Mouse (Mus musculus): ENCODE data around the gene Shh.

Shh gene

DNA sequence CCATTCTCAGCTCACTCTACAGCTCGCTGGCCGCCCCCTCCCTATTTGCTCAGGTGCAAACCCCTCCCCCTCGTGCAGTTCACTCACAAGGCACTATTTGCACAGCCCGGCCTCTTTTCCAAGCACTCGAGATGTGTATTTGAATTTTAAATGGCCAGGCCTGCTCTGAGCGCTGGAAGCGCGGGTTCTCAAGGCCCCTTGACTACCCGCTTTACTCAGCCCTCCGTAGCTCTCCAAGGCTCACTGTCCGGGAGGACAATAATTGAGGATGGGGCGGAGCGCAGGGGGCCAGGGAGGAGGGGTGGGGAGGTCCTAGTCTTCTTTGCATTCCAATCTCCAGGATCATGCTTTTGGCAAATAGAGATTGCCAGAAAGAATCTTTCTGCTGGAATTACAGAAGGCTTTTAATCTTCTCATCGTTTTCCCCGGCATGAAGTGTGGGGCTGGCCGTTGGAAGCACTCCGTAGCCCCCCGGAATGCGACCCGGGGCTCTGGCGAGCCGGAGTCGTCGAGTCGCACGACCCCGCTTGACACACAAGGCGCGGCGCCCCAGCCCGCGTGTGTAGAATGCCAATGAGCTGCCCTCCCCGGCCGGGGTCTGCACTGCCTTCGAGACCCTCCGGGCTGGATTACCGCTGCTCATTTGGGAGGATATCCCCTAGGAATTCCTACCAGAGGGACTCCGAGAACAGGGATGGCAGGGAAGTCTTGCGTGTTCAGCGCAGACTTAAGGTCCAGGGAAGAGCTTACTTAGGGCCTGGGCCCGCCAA lies 7.4 kb downstream of the Shh start:
- no peak for DNase-seq (ENCODE audit: low spot score)

DNA sequence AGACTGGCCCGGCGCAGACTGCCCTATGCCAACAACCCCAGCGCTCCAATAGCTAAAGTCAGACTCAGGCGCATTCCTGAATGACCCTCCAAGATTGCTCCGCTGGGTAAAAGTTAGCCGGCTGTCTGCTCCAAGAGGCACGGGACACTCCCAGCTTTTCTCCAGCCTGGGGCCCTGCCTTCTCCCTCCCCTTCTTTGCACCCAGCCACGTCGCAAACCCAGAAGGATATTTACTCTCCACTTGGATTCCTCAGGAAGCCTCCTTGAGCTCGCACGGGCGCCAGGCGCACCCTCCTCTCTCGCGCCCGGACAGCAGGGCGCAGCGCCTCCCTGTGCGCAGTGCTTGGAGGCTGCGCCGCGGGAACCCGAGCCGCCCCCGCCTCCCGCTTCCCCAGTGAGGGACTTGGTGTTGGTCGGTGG lies 8.2 kb downstream of the Shh start:
- DNase-seq (ENCODE audit: low spot score): no peak

DNA sequence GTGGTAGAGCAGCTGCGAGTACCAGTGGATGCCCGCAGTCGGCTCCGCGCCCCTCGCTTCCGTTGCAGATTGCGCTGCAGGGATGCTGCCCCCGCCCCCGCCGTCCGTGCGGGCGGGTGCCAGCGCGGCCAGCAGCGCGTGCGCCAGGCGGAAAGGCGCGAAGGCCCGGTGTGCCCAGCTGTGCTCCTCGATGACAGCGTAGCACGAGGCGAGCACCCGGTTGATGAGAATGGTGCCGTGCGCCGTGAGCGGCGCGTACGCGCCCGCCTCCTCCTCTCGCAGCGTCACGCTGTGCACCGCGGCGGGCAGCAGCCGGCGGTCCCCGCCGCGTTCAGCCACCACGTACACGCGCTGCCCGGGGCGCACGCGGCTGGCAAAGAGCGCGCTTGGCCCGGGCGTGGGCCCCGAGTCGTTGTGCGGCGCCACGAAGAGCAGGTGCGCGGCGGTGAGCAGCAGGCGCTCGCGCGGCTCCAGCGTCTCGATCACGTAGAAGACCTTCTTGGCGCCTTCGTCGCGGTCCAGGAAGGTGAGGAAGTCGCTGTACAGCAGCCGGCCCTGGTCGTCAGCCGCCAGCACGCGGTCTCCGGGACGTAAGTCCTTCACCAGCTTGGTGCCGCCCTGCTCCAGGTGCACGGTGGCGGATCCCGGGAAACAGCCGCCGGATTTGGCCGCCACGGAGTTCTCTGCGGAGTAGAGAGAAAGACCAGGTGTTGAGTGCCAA lies 9.0 kb downstream of the Shh start:
- no peak for DNase-seq (ENCODE audit: low spot score)

DNA sequence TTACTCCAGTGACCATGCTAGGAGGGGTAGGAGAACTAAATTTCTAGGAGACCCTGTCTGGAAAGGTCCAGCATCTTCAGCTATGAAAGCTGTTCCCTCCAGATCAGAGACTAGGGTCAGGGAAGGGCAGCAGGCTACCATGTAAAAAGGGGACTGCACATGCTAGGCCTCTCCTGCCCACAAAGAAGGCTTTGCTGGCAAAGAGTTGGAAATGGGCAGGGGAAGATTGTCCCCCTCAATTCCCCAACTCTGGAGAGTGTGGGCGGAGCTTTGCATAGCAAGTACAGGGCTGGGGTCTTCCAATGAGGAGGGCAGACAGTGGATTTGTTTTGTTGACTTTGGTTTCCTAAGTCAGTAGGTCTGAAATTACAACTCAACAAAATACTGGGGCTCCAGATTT lies 10.7 kb downstream of the Shh start:
- DNase-seq (ENCODE audit: low spot score): no peak

DNA sequence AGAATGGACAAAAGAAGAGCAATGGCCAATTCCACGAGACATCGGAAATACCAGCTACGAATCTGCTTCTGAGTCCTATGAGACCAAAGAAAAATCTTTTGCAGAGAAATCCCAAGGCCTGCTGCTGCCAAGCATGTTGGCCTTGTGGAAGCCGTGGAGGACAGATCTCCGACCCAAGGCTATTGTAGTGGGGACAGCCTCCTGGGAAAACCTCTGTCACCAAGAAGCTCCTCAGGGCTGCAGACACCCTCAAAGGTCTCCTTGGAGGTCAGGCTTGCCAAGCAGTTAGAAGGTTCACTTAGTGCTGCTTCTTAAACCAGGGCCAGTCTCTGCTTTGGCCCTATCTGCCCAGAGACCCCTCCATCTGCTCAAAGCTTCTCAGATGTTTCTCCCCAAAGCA lies 11.3 kb downstream of the Shh start:
- DNase-seq (ENCODE audit: low spot score): no peak

DNA sequence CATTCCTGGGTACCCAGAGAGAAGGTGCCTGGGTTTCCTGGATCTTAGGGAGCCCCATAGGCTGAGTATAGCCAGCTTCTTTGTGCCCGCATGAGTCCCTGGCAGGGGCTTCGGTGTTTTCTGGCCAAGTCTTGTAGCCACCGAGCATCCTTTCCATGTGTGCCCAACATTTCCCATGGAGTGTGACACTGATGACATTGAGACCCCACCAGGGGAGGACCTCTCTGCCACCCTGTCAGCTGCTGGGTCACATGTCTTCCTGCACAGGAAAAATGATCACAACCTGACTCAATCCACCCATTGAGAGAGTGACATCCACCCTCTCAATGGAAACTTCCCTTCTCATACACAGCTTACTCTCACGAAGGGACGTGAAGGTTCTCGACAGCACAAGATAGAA lies 12.5 kb downstream of the Shh start:
- no peak for DNase-seq (ENCODE audit: low spot score)

DNA sequence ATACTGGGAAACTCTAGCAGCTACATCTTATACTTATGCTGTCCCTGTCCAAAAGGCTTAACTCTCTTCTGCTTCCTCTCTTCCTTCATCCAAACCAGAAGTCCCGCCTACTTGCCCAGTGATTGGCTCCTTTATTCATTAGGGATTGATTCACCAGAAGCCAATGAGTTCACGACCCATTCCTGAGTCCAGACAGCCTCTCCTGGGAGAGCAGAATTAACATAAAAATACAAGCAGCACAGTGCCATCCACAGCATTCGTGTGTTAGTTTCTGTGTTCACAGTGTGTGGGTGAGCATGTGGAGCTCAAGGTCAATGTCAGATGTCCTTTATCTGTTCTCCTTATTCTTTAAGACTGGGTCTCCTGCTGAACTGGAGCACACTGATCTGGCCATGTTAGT lies 13.5 kb downstream of the Shh start:
- DNase-seq (ENCODE audit: low spot score): no peak

DNA sequence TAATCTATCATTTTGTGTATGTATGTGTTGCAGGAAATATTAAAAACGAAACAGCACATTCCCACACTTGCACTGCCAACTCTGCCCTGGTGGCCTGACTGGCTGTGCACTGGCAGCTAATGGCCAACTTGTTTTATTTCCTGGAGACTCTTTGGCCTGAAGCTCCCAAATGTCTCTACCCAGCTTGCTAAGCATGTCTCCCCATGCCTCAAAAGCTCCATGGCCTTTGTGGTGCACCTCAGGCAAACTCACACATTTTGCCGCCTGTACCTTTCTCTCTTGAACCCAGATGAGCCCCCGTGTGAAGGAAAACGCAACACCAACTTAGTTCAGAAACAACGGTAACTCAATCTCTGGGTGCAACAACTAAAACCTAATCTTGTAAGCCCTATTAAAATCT lies 14.0 kb downstream of the Shh start:
- DNase-seq (ENCODE audit: low spot score): no peak

DNA sequence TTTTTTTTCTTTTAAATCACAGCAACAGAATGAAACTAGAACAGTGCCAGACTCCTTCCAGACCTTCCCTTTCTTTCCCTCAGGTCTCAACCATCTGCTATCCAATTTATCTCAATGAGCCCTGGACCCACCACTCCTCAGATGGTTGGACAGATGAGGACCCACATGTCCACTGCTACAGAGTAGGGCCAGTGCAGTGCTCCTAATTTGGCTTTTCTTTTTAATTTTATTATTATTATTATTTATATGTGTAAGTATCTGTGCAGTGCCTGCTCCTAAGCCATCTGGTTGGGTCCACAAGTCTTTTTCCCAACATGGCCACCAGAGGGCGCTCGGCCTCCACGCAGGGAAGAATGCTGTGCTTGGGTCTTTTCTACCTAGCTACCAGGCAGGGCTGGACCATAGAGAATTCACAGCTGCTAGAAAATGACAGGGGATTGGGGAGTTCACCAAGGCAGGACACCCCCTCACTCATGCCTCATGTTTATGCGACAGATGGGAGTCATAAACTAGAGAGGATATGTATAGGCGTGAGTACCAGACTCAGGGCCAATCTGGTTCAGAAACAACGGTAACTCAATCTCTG lies 15.9 kb downstream of the Shh start:
- peak; percentile 43 for DNase-seq (ENCODE audit: low spot score)

DNA sequence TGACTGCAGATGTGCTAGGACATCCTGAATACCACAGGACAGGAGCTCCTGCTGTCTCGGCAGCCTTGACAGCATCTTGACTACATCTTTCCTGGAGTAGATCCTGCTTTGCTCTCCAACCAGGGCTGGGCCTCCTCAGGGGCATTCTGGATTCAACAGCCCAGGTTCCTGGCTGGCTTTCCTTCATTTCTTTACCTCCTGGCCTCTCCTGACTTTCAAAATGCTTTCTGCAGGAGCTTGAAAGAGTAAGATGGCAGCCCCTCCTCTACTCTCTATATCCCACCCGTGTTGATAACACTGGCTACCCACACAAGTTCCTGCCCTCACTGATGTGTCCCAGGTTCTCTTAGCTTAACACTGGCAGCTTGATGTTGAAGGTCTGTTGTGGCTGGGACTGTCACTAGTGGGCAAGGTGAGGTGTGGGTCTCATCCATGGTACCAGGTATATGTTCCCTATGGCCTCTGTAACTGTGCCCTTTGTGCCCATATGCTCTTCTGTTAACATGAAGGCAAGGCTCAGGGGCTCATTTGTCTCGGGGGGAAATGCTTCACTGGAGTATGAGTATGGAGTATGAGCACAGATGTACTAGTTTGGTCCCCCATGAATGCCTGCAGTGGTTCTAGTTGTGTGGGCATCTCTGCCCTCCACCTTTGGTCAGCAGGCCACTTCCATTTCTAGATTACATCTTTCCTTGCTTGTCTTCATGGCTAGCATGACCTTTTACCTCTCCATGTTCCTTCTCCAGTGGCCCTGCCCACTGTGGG lies 16.7 kb downstream of the Shh start:
- no peak for DNase-seq (ENCODE audit: low spot score)

DNA sequence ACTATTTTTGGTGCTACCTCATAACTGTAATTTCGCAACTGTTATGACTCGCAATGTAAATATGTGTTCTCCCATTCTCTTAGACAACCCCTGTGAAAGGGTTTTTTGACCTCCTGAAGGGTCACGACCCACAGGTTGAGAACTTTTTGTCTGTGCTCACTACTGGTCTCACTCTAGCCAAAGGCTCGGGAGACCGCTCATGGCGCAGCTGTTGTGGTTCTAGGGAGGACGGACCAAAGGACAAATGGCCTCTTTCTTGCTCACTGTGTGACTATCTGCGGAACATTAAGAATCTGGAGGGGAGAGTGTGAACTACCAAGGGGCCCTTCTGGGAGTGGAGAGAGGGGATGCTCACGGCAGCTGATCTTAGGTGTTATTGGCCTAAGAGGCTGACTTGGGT lies 41.1 kb downstream of the Shh start:
- DNase-seq (ENCODE audit: low spot score): no peak

DNA sequence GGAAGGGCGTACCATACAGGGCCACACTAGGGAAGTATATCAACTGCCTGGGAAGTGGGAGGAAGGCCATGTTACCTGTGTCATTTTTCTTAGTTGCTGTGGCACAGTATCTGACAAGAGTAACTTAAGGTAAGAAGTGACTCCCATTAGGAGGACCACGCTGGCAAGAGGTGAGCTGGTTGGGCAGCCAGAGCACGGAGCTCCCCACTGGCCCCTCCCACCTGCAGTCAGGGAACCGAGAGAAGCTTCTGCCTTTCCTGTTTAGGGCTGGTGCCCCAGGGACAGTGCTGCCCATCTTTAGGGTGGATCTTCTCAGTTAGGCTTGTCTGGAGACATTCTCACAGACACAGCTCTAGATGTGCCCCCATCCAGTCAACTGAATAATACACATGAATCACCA lies 43.3 kb downstream of the Shh start:
- DNase-seq (ENCODE audit: low spot score): no peak

DNA sequence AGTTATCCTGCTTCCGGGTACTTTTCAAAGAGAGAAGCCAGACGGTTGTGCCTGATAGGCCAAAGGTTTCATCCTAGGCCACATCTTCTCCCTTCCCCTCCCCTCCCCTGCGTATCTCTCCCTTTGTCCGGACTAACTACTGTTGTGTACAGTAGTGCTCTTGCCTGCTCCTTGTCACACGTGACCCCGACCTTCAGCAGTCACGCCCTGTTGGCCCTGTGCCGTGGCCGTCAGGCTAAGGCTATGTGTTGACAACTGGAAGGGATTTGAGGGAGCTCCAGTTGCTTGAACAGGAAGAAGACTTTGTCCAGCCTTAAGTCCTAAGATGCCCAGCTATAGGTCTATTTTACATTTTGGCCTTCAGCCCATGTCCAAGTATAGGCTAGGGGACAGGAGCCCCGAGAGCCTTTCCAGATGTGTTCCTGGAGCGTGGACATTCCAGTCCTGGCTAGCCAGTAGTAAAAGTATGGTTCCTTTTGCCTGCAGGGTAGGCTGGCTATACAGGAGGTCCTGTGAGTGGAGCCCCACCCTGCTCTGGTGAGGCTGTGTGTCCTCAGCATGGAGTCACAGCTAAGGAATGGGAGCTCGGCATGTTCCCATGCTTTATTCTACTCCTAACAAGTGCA lies 47.3 kb downstream of the Shh start:
- DNase-seq (ENCODE audit: low spot score): no peak

DNA sequence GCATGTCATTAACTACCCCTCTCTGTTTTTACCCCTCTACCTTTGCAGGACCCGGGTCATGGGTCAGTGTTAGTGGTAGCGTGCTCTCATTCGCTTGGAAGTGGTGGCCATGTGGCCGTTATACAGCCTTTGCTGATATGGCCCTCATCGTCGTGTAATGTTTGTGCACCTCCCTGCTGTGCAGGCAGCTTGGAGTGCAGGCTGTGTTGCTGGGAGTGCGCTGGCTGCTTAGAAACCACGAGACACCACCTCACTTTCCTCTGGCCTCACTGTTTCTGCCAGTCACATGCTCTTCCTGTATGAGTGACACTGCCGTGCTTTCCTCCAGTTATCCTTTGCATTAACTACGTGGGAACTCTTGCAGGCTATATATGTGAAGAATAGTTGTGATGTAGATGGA lies 48.3 kb downstream of the Shh start:
- no peak for DNase-seq (ENCODE audit: low spot score)

DNA sequence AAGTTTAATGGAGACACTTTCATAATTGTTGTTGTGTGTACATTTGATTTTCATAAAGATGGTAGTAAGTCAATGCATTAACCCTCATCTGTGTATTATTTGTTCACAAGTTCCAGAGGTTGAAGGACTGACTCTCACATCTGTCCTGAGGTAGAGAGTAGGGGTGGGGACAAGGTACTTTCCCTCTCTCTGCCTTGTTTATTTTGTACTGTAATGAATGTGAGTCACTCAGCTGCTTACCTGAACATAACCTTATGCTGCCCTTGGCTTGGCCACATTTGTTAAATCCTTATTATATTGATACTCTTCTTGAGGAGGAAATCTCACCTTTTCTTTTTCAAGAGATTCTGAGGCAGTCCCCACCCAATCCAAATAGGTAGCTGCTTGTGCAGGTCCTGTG lies 51.0 kb downstream of the Shh start:
- no peak for DNase-seq (ENCODE audit: low spot score)

DNA sequence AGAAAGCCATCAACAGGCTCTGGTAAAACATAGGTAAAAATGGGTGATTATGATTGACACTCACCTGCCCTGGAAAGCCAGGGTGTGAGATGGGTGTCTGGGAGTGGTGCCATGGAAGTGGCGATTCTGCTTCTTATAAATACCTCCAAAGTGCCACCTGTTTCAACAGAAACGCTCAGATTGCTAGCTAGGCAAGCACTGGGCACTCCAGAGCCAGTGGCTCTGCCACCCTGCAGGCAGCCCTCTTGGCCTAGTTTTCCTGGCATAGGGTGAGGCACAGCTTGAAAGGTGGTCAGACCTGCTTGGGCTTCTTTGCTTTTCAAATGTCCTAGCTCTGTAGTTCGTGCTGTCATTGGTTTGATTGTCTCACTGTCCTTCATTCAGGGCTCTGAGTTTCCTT lies 53.0 kb downstream of the Shh start:
- no peak for DNase-seq (ENCODE audit: low spot score)

DNA sequence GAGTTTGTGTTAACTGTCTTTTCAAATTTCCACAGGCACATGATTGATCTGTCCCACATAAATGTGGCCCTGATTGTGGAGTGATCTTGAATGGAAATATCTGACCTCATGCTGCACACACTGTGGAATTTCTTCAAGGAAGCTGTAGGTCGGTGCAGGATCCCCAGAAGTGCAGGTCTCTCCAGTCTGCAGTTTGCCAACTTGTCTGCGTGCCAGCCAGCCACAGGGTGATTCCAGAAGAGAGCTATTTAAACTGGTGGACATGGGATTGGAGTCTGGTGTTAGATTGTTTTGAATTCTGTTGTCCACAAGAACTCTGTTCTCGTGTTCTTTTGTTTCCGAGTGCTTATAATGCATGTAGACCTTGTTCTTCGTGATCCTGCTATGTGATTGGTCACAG lies 53.5 kb downstream of the Shh start:
- no peak for DNase-seq (ENCODE audit: low spot score)

DNA sequence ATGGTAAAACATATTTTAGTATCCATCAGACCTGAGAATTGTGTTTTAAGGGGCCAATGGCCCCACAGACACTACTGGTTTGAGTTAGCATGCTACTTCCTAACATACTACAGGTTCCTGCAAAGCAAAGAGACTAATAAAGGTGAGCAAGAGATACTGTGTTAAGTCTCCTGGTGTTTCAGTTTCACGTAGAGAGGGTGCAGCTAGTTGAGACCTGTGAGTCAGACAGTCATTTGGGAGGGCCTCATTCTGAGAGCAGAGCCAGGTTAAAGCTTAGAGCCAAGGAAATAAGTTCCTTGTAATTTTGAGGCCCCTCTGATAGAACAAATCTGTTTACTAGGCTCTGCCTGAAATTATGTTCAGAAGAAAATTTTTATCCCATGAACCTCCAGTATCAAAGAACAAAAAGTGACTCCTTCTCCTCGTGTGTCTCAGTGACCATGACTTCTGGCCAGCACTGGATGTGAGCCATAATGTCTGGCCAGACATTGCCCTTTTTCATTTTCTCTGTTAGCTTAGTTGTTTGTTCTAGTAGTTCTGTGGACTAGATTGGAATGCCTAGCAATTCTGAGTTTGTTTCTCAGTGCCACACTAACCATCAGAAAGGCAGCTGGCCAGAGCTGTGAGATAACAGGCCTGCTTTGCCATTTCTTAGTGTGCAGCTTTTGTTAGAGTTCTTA lies 54.9 kb downstream of the Shh start:
- DNase-seq (ENCODE audit: low spot score): no peak

All from c-Kit-positive CD71-positive TER-119-positive erythroid progenitor cells, embryonic 14.5 days (primary cell).